Mouse (Mus musculus): ENCODE results near the gene Has1. TPM values are rescaled to one million over a fixed set of nuclear protein-coding genes. Genes with fewer than 3 reads are reported as not detected.
A peak's percentile ranks its signal among the peaks of the same experiment; 100 is the strongest.

Gene Has1
- polyA plus RNA-seq, 1 experiment from 2014 or later, result 1.3 TPM

- H3K4me2 ChIP-seq, result no peak overlapping the region
- no peak overlapping the region for H3K27ac ChIP-seq
- H3K9me3 ChIP-seq, result no peaks in the 10 kb centered on the region
- no peak for ATAC-seq (ENCODE audit: insufficient number of reproducible peaks, insufficient read depth, low FRiP score, low TSS enrichment, low read depth)
- 79% methylated on average over 7 of the region's 7 CpGs for WGBS
- H3K9ac ChIP-seq, result no peak overlapping the region
- H3K4me3 ChIP-seq, result no peak overlapping the region
- no peaks in the 10 kb centered on the region for H3K27me3 ChIP-seq
- H3K36me3 ChIP-seq, result peaks cover 50% of the 10 kb centered on the region
- peaks cover 29% of the 10 kb centered on the region for H3K4me1 ChIP-seq
Measured at GRCm38 (mm10) chr17:17840796-17841195, 14.2 kb downstream of the Has1 start.

GRCm38 (mm10) chr17:17839276-17839675, 15.7 kb downstream of the Has1 start:
- H3K9me3 ChIP-seq, result no peaks in the 10 kb centered on the region
- no peak overlapping the region for H3K4me2 ChIP-seq
- H3K27ac ChIP-seq, result no peak overlapping the region
- H3K27me3 ChIP-seq, result no peaks in the 10 kb centered on the region
- WGBS, result 91% methylated on average over 2 of the region's 2 CpGs
- no peak for ATAC-seq (ENCODE audit: insufficient number of reproducible peaks, insufficient read depth, low FRiP score, low TSS enrichment, low read depth)
- H3K36me3 ChIP-seq, result peaks cover 56% of the 10 kb centered on the region
- H3K9ac ChIP-seq, result no peak overlapping the region
- peaks cover 42% of the 10 kb centered on the region for H3K4me1 ChIP-seq
- no peak overlapping the region for H3K4me3 ChIP-seq

GRCm38 (mm10) chr17:17837919-17838701, 16.9 kb downstream of the Has1 start:
- peak; percentile 89 for ATAC-seq (ENCODE audit: insufficient number of reproducible peaks, insufficient read depth, low FRiP score, low TSS enrichment, low read depth)
- Histone ChIP-seq H3K4me3 (peak overlapping the region; percentile 46), H3K9ac (peak overlapping the region; percentile 63), H3K4me1 (peaks cover 54% of the 10 kb centered on the region), H3K36me3 (peaks cover 63% of the 10 kb centered on the region), H3K4me2 (peak overlapping the region; percentile 73), H3K27me3 (no peaks in the 10 kb centered on the region), H3K9me3 (no peaks in the 10 kb centered on the region), H3K27ac (peak overlapping the region; percentile 84)
- WGBS, result 1% methylated on average over 43 of the region's 43 CpGs

- H3K27ac ChIP-seq, result peak overlapping the region; percentile 84
- H3K4me2 ChIP-seq, result peak overlapping the region; percentile 73
- H3K27me3 ChIP-seq, result no peaks in the 10 kb centered on the region
- H3K36me3 ChIP-seq, result peaks cover 66% of the 10 kb centered on the region
- peaks cover 59% of the 10 kb centered on the region for H3K4me1 ChIP-seq
- ATAC-seq (ENCODE audit: insufficient number of reproducible peaks, insufficient read depth, low FRiP score, low TSS enrichment, low read depth), result no peak
- peak overlapping the region; percentile 63 for H3K9ac ChIP-seq
- WGBS, result 10% methylated on average over 13 of the region's 13 CpGs
- H3K9me3 ChIP-seq, result no peaks in the 10 kb centered on the region
- peak overlapping the region; percentile 46 for H3K4me3 ChIP-seq
Measured at GRCm38 (mm10) chr17:17837426-17837825, 17.6 kb downstream of the Has1 start.

GRCm38 (mm10) chr17:17836101-17836500, 18.9 kb downstream of the Has1 start:
- H3K27me3 ChIP-seq, result no peaks in the 10 kb centered on the region
- no peak overlapping the region for H3K4me3 ChIP-seq
- H3K4me2 ChIP-seq, result no peak overlapping the region
- ATAC-seq (ENCODE audit: insufficient number of reproducible peaks, insufficient read depth, low FRiP score, low TSS enrichment, low read depth), result no peak
- peaks cover 71% of the 10 kb centered on the region for H3K36me3 ChIP-seq
- no peaks in the 10 kb centered on the region for H3K9me3 ChIP-seq
- WGBS, result 77% methylated on average over 5 of the region's 5 CpGs
- H3K27ac ChIP-seq, result no peak overlapping the region; the same call in 1 of the 2 replicates
- H3K4me1 ChIP-seq, result peaks cover 72% of the 10 kb centered on the region
- H3K9ac ChIP-seq, result no peak overlapping the region

- ATAC-seq (ENCODE audit: insufficient number of reproducible peaks, insufficient read depth, low FRiP score, low TSS enrichment, low read depth), result no peak
- H3K27me3 ChIP-seq, result no peaks in the 10 kb centered on the region
- no peak overlapping the region for H3K4me3 ChIP-seq
- H3K27ac ChIP-seq, result peak overlapping the region; percentile 51; the same call in 1 of the 2 replicates
- H3K4me1 ChIP-seq, result peaks cover 84% of the 10 kb centered on the region
- peaks cover 69% of the 10 kb centered on the region for H3K36me3 ChIP-seq
- no peaks in the 10 kb centered on the region for H3K9me3 ChIP-seq
- H3K4me2 ChIP-seq, result 0 out of 2 replicates have a peak overlapping the region, but pooled peaks have one; percentile 7
- no peak overlapping the region for H3K9ac ChIP-seq
- 5% methylated on average over 1 of the region's 1 CpGs for WGBS
Measured at GRCm38 (mm10) chr17:17834896-17835295, 20.1 kb downstream of the Has1 start.

- Histone ChIP-seq H3K4me1 (peaks cover 63% of the 10 kb centered on the region), H3K4me3 (peak overlapping the region; percentile 87), H3K27ac (no peak overlapping the region), H3K36me3 (peaks cover 46% of the 10 kb centered on the region), H3K4me2 (peak overlapping the region; percentile 87), H3K27me3 (no peaks in the 10 kb centered on the region), H3K9me3 (no peaks in the 10 kb centered on the region), H3K9ac (peak overlapping the region; percentile 93; the same call in 1 of the 2 replicates)
- ATAC-seq (ENCODE audit: insufficient number of reproducible peaks, insufficient read depth, low FRiP score, low TSS enrichment, low read depth), result no peak
- WGBS, result 53% methylated on average over 7 of the region's 7 CpGs
Measured at GRCm38 (mm10) chr17:17830731-17831130, 24.3 kb downstream of the Has1 start.

- peak overlapping the region; percentile 87 for H3K4me3 ChIP-seq
- H3K9ac ChIP-seq, result peak overlapping the region; percentile 93
- H3K27ac ChIP-seq, result peak overlapping the region; percentile 100
- H3K36me3 ChIP-seq, result peaks cover 43% of the 10 kb centered on the region
- peak overlapping the region; percentile 87 for H3K4me2 ChIP-seq
- ATAC-seq (ENCODE audit: insufficient number of reproducible peaks, insufficient read depth, low FRiP score, low TSS enrichment, low read depth), result no peak
- 53% methylated on average over 23 of the region's 23 CpGs for WGBS
- peaks cover 60% of the 10 kb centered on the region for H3K4me1 ChIP-seq
- no peaks in the 10 kb centered on the region for H3K9me3 ChIP-seq
- H3K27me3 ChIP-seq, result no peaks in the 10 kb centered on the region
Measured at GRCm38 (mm10) chr17:17829816-17830535, 25.0 kb downstream of the Has1 start.

- Histone ChIP-seq H3K4me1 (peaks cover 52% of the 10 kb centered on the region), H3K4me3 (peak overlapping the region; percentile 87), H3K9ac (peak overlapping the region; percentile 93), H3K36me3 (peaks cover 40% of the 10 kb centered on the region), H3K4me2 (peak overlapping the region; percentile 87), H3K27ac (peak overlapping the region; percentile 100), H3K27me3 (no peaks in the 10 kb centered on the region), H3K9me3 (no peaks in the 10 kb centered on the region)
- 2% methylated on average over 6 of the region's 6 CpGs for WGBS
- ATAC-seq (ENCODE audit: insufficient number of reproducible peaks, insufficient read depth, low FRiP score, low TSS enrichment, low read depth), result no peak
Measured at GRCm38 (mm10) chr17:17829052-17829785, 25.8 kb downstream of the Has1 start.

GRCm38 (mm10) chr17:17828191-17828981, 26.6 kb downstream of the Has1 start:
- no peaks in the 10 kb centered on the region for H3K27me3 ChIP-seq
- WGBS, result 0% methylated on average over 12 of the region's 15 CpGs
- peaks cover 44% of the 10 kb centered on the region for H3K4me1 ChIP-seq
- ATAC-seq (ENCODE audit: insufficient number of reproducible peaks, insufficient read depth, low FRiP score, low TSS enrichment, low read depth), result peak; percentile 71
- peak overlapping the region; percentile 93 for H3K9ac ChIP-seq
- H3K4me2 ChIP-seq, result peak overlapping the region; percentile 87
- H3K4me3 ChIP-seq, result peak overlapping the region; percentile 87
- H3K27ac ChIP-seq, result peak overlapping the region; percentile 100
- peaks cover 32% of the 10 kb centered on the region for H3K36me3 ChIP-seq
- no peaks in the 10 kb centered on the region for H3K9me3 ChIP-seq
